Mouse (Mus musculus): Measurements from ENCODE around the gene Vmn2r66.

The Vmn2r66 gene

DNA sequence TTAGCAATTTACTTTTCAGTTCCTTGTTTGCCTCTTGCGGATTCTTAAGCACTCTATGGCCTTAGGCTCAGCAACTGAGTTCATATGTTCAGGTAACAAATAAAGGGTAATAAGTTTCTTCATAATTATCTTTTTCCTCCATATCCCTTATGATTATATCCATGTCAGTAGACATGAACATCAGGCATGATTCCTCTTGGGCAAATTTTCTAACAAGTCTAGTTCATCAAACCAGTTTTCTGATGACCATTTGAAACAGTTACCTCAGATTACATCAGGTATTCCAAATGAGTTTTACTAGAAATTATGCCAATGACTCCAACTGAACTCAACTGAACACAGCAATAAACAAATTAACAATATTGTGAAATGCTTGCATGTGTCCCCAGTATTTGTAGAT lies at the start of gene Vmn2r66:
TSS of gene Vmn2r66 (minus strand) at position 101 of the 400 bp plus-strand sequence.
- DNase-seq (ENCODE audit: inconsistent age in 2 of 2, low spot score in 1 of 2) = no peak

DNA sequence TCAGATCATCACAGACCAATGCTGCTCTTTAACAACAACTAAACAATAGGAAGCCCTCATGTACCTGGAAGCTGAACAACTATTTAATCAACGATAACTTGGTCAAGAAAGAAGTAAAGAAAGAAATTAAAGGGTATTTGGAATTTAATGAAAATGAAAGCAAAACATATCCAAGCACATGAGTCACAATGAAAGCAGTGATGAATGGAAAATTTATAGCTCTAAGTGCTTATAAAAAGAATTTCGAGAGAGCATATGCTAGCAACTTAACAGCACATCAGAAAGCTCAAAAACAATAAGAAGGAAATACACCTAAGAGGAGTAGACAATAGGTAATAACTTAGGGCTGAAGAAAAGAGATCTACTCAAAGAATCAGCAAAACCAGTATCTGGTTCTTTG lies 15.4 kb downstream of the Vmn2r66 start:
- DNase-seq (ENCODE audit: inconsistent age in 2 of 2, low spot score in 1 of 2) = no peak

DNA sequence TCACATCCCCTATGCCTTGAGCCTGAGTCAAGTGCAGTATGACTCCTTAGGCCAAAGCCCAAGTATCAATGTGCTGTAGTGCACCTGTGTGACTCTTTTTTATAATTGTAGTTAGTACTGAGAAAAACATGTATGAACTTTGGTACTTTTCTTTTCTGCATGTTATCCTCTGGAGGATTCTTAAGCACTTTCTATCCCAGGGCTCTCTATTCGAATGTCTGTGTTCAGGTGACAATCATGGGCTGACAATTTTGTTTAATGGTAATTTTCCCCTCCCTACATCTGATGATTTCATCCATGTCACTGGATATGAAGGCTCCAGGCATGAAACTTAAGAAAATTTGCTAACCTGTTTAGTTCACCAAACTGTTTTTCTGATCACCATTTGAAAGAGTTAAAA lies 48.1 kb downstream of the Vmn2r66 start, which contains the start of gene Vmn2r65:
TSS of gene Vmn2r65 (minus strand) at position 101 of the 400 bp plus-strand sequence.
- DNase-seq (ENCODE audit: inconsistent age in 2 of 2, low spot score in 1 of 2) = no peak

Data from adrenal gland, adult (tissue).